Mouse (Mus musculus) frontal cortex, postnatal 14 days (tissue): ENCODE results near the gene Grin1.

ENCODE experiments used
- DNase-seq, 2 experiments: peaks; one replicate each; pipeline ENCODE4 v3.0.0; 2022; ENCODE audit warnings: low spot score in 2 of 2

Gene Grin1

GRCm38 (mm10) chr2:25318971-25319773, at the start of gene Grin1:
Gene Grin1 (minus strand): TSS chr2:25319187.
- peak; percentile 82 to 84 for DNase-seq

DNA sequence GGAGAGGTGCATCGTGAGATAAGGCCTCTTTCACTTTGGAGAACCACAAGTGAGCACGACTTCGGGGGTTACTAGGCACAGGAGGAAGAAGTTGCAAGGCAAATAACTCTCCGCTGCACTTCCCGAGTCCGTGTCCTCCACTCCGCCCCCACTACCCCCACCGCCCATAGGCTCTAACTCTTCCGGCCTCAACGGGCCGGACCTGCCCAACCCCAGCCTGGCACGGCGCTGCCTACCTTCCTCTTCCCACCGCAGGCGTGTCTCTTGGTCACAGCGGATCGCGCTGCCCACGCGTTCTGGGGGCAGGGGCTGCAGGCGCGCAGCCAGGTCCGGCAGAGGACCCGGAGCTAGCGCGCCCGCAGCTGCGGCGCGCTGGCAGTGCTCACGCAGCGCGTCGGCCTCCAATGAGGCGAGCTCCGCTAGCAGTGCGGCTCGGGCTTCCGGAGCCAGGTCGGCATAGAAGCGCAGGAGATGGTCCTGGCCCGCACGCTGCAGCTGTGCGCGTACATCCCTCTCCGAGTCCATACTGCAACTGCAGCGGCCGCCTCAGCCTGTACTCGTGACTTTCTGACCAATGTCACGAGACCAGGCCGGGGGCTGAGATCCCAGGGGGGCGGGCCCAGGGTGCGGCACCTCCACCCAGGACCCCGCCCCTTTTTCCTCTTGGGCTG, 46.2 kb upstream of the Grin1 start, which contains the start of gene Uap1l1:
Gene Uap1l1, minus strand, starts transcription at position 592 of the 671 bp plus-strand sequence.
- DNase-seq = peak in 1 of 2 experiments; percentile 51

GRCm38 (mm10) chr2:25364761-25365090, 45.7 kb upstream of the Grin1 start:
- no peak for DNase-seq

- DNase-seq = no peak
Measured at GRCm38 (mm10) chr2:25364313-25364712, 45.3 kb upstream of the Grin1 start.

DNA sequence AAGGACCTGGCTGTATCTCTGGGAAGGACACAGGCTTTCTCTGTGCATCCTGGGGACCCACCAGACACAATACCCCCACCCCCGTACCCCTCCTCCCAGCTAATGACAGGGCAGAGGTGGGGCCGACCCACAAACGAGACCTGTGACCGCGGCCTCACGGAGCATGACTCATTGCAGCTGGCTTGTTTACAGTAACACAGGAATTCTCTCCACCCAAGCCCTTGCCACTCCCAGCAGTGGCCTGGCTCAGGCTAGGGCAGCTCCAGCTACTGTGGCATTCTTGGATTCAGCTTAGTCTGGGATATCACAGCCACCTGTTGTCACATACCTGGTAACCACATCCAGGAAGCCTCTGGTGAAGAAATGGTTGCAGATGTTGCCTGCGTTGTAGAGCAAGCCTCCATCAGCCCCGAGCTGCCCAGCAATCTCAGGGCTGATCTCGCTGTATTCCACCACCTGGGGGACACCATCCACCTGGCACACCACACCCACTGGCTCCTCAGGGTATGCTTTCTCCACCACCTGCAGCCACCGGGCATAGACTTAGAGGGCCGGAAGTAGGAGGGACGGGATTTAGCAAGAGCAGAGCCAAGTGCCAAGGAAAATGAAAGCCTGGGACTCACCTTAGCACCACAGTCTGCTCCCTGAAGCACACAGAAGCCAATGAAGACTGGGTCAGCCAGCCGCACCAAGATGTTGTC, 44.6 kb upstream of the Grin1 start:
- no peak for DNase-seq

DNA sequence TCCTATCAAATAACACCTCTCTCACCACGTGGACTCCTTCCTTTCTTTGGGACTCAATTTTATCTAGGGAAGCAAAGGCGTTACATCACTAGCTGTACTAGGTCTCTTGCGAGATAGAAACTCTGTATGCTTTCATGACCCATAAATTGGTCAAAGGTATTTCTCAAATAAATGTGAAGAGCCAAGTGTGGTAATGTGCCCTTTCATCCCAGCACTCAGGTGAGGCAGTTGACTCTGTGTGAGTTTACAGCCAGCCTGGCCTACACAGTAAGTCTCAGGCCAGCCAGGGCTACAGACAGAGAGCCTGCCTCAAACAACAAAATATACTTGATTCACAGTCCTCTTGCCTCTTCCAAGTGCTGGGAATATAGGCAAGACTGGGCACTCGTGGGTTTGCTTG, 40.9 kb upstream of the Grin1 start:
- no peak for DNase-seq

DNA sequence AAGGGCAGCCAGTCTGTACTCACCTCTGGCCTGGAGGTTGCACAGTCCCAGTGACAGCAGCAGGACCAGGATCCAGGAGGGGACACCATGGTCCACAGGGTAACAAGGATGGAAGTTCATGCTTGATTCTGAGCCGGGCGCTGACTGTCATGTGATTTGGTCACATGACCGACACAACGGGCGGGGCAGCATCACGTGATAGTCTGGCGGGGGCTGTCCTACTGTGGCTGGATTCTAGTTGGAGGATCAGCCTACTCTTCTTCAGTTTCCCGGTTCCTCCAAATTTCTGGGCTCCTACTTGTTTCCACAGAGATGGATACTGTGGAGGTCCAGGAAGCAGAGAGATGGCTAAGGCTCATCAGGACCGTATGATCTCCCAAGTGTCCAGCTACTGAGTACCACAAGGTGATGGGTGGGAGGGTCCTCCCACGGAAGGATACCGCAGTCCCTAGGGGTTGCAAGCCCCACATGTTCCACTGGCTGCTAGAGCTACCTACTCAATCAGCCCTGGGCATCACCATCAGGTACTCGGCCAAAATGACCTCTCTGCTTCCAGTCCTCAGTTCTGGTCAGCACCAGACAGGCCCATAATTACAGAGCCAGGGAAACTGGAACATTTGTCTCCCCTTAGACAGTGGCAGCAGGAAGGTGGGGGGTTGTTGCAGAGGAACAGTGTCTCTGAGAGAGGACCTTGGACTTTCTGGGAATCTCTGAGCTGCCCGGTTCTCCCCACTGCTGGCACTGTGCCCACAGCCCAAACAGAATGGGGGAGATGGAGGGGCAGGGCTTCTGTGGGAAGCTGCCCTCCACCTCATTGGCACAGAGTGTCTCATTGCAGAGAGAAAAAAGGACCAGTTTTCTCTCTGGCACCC, 37.5 kb upstream of the Grin1 start, which contains the start of gene Dpp7:
Gene Dpp7, minus strand, starts transcription at position 152 of the 872 bp plus-strand sequence.
- DNase-seq = peak; percentile 72 to 78

- no peak for DNase-seq
Measured at GRCm38 (mm10) chr2:25355419-25356066, 36.6 kb upstream of the Grin1 start.

DNA sequence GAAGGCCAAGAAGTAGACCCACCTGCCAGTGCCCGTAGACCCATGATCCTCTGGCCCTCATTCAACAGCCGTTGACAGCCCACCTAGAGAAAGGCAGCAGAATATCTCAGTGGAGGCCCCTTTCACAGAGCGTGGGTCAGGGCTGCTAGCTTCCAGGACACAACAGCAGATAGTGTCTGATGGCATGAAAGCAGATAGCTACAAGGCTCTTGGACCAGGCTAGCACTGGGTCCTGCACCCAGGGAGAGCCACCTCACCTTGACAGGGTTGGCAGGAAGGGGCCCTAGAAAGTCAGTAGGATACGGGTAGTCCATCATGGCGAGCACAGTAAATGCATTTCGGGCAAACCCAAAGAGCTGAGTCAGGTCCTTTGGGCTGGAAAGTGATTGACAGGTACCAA, 35.2 kb upstream of the Grin1 start:
- no peak for DNase-seq

- DNase-seq = no peak
Measured at GRCm38 (mm10) chr2:25350701-25351100, 31.7 kb upstream of the Grin1 start.

DNA sequence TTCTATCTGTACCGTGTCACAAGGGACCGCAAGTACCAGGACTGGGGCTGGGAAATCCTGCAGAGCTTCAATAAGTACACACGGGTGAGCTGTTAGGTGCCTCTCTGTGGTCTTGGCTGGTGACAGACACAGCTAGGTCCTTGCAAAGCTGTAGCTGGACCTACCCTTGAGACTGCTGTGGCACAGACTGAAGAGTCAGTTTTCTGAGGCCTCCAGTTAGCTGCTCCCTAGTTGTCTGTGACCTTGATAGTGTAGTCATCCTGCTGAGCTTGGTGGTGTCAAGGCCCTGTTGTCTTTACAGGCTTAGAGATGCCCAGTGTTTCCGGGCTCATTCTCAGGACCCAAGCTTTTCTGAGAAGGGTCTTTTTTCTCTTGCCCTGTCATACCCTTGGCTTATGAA, 30.5 kb upstream of the Grin1 start:
- no peak for DNase-seq

DNA sequence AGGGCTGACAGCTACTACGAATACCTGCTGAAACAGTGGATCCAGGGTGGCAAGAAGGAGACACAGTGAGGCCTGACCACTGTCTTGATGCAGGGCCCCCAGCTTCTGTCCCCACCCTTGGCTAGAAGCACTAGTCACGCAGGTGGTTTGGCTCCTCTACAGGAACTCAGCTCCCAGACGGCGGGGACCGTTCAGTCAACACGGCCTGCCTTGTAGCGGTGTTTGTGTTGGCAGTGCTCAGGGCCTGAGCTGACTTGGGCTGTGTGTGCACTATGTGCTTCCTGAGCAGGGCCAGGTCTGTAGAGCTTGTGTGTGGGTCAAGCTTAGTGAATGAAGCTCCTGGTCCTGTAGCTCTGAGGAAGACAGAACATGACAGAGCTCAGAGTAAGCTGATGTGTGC, 29.2 kb upstream of the Grin1 start:
- no peak for DNase-seq

DNA sequence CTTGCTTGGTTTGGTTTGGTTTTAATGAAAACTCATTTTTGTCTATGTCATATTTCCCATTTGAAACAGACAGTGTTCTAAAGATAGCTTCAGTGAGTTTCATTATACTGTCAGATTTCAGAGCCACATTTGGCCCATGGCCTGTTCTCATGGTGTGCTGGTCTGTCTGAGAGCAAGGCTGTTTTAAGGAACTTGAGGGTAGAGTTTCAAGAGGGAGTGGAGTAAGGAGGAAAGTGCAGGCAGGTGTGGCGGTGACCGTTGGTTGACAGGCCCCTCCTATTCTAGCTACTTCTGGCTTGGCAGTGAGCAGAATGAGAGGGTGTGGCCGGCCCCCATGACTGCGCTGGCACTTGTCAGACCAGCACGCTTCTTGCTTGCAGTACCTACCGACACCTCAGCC, 19.3 kb upstream of the Grin1 start:
- DNase-seq = no peak

DNA sequence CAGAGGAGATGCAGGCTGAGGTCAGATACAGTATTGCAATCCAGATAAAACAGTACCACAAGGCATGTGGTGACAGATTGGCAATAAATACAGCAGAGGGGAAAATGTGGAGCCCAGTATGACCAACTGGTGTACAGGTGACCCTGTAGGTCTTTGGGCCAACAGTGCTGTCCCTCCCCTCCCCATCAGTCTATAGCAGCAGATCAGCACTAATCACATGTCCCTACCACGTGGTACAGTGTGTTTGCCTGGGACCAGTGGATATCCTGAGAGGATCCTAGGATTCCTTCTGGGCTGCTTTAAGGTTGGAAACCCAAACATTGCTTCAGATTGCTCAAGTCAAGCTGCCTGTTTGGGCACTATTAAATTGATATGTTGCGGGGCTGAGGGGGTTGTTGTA, 14.6 kb upstream of the Grin1 start:
- no peak for DNase-seq

DNA sequence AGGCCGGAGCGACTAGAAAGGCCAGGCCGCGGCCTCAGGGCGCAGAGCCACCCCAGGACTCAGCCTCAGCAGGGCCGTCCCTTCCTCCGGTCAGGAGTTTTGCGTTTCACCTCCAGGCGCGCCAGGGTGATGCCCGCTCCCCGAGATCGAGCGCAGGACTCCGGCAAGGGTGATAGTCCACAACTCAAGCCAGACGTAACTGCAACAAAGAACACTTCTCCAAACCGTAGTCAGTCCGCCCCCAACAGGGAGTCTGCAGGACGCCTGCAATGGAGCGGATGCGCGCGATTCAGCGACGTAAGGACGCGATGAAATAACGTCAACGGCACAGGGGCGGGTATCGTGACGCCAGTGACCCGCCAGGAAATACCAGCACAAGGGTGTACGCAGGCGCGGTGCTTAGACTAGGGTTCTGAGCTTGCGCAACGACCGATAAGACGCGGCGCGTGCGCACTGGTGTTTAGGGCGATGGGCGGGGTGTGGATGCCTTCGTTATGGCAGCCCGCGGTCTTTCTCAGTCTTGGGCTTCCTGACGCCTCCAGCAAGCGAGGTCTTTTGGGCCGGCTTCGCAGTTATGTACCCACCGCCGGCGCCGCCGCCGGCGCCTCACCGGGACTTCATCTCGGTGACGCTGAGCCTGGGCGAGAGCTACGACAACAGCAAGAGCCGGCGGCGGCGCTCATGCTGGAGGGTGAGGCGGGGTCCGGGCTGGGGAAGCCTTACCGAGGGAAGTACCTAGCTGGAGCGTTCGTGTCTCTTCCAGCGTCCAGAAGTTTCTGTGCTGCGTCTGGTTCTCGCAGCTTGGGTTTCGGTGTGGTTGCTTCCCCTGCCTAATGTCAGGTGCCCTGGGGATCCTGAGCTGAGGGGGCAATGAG, 13.5 kb upstream of the Grin1 start, which contains the start of gene Man1b1:
Gene Man1b1, plus strand, starts transcription at position 53 of the 875 bp plus-strand sequence.
- DNase-seq = peak; percentile 99

DNA sequence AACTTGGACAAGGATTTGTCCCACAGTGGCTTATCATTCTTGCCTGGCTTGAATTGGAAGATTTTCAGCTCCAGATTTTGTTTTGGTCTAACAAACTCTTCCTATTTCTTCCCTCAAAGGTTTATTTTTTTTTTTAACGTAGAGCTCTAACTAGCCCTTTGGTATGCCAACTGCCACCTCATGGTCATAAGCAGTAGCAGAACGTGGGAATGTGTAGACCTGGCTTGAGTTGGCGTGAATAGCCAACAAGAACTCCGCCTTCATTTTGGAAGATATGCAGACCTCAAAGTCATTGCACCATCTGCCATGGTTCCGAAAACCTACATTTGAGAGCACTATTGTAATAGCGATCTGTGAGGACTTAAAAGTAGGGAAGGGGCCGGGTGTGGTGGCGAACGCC, 12.5 kb upstream of the Grin1 start:
- DNase-seq = no peak

GRCm38 (mm10) chr2:25328440-25328839, 9.5 kb upstream of the Grin1 start:
- DNase-seq = no peak

DNA sequence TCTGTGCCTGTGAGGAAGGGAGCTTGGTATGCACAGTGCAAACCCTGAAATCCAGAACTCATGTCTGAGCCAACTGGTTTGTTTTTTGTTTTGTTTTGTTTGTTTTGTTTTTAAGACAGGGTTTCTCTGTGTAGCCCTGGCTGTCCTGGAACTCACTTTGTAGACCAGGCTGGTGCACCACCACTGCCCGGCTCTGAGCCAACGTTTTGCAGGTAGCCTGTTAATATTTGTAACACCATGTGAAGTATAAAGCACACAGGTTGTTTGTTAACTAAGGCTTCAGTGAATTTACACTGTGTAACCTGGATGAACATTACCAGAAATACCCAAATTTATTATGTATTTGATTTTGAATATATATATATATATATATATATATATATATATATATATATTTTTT, 7.0 kb upstream of the Grin1 start:
- no peak for DNase-seq

GRCm38 (mm10) chr2:25320084-25320483, 1.1 kb upstream of the Grin1 start:
- DNase-seq = no peak
